Mouse (Mus musculus): Measurements from ENCODE around the gene Ciart. TPM values are rescaled to one million over a fixed set of nuclear protein-coding genes. Genes with fewer than 3 reads are reported as not detected.

Gene Ciart
- polyA plus RNA-seq, 1 experiment from 2014 or later = 5.8 TPM

- Histone ChIP-seq H3K27me3 (replicated peaks) (no peaks in the 10 kb centered on the region), H3K36me3 (no peaks in the 10 kb centered on the region), H3K4me3 (replicated peaks) (no peak overlapping the region), H3K4me1 (replicated peaks) (no peaks in the 10 kb centered on the region), H3K9ac (no peak overlapping the region), H3K27ac (no peak overlapping the region), H3K9me3 (no peaks in the 10 kb centered on the region), H3K4me2 (replicated peaks) (no peak overlapping the region)
- no peak for ATAC-seq
- 87% methylated on average over 4 of the region's 4 CpGs for WGBS
Observed at GRCm38 (mm10) chr3:95914706-95915105, 32.7 kb upstream of the Ciart start.

DNA sequence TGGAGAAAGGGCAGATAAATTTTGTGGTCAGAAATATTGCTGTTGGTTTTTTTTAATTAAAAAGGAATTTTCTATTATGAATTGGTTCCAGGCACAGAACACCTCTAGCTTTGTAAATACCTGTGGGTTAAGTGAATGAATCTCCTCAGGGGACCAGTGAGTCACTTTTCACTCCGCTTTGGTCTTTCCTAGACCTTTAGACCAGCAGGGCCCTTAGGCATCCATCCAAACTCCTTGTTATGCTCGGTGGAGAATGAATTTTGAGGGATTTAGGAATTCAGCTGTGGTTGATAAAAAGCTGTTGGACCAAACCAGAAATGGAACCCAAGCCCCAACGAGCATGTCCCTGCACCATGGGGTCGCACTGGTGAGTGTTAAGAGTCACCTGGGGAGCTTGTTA lies 25.6 kb upstream of the Ciart start:
- Histone ChIP-seq H3K4me1 (replicated peaks) (peaks cover 24% of the 10 kb centered on the region), H3K4me3 (replicated peaks) (no peak overlapping the region), H3K9me3 (no peaks in the 10 kb centered on the region), H3K27me3 (replicated peaks) (0 out of 2 replicates have a peak, but pooled peaks cover 3% of the 10 kb centered on the region), H3K4me2 (replicated peaks) (no peak overlapping the region), H3K9ac (no peak overlapping the region), H3K27ac (no peak overlapping the region), H3K36me3 (no peaks in the 10 kb centered on the region)
- no peak for ATAC-seq
- 52% methylated on average over 4 of the region's 4 CpGs for WGBS

DNA sequence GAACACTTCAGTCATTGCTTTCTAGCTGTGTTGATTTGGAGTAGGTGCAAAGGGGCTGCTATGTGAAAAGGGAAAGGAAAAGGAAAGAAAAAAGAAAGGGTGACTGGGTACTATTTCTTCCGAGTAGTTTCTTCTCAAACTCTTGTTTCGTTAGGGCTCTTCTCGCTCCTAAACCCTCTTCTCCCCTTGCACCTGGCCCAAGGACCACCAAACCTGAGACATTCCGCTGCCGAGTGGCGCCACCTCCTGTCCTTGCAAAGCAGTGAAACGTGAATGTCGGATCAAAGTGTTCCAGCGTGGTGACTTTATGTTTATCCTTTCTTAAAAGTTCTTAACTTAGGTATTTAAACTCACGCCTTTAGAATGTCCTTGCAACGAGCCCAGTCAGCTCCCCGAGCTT lies 24.8 kb upstream of the Ciart start:
- Histone ChIP-seq H3K36me3 (no peaks in the 10 kb centered on the region), H3K4me3 (replicated peaks) (peak overlapping the region; percentile 9), H3K9ac (no peak overlapping the region), H3K4me2 (replicated peaks) (peak overlapping the region; percentile 62), H3K9me3 (no peaks in the 10 kb centered on the region), H3K4me1 (replicated peaks) (peaks cover 24% of the 10 kb centered on the region), H3K27ac (no peak overlapping the region), H3K27me3 (replicated peaks) (0 out of 2 replicates have a peak, but pooled peaks cover 3% of the 10 kb centered on the region)
- WGBS = 0% methylated on average over 12 of the region's 12 CpGs
- no peak for ATAC-seq

DNA sequence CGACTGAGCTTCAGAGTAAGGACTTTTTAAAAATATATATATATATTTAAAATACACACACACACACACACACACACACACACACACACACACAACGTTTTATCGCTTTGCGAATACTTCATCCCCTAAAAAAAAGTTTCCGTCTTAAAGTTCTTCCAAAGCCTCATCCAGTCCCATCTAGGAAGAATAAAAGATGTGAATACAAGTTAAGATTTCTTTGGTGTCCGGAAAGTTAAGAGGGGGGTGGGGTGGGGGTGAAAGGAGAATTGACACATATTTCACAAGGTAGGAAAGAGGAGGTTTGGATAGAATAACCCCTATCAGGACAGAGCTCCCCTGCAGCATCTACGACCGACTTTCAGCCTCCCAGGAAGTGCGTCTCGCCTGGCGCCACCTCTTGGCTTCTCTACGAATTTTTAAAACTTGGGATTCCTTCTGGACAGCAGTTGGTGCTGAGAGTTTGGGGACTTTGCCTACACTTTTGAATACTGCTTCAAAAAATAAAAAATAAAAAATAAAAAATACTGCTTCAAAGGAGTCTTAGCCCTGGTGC lies 24.0 kb upstream of the Ciart start:
- Histone ChIP-seq H3K27ac (no peak overlapping the region), H3K4me3 (replicated peaks) (peak overlapping the region; percentile 29), H3K9me3 (no peaks in the 10 kb centered on the region), H3K27me3 (replicated peaks) (0 out of 2 replicates have a peak, but pooled peaks cover 3% of the 10 kb centered on the region), H3K9ac (no peak overlapping the region), H3K4me2 (replicated peaks) (peak overlapping the region; percentile 62), H3K36me3 (no peaks in the 10 kb centered on the region), H3K4me1 (replicated peaks) (peaks cover 24% of the 10 kb centered on the region)
- under 1% methylated on average over 12 of the region's 12 CpGs for WGBS
- peak; percentile 54; the same call in 1 of the 2 replicates for ATAC-seq

GRCm38 (mm10) chr3:95905146-95905939 lies 23.3 kb upstream of the Ciart start:
- H3K27me3 ChIP-seq (replicated peaks) = 0 out of 2 replicates have a peak, but pooled peaks cover 3% of the 10 kb centered on the region
- WGBS = under 1% methylated on average over 18 of the region's 18 CpGs
- peaks cover 24% of the 10 kb centered on the region for H3K4me1 ChIP-seq (replicated peaks)

GRCm38 (mm10) chr3:95904568-95904967 lies 22.5 kb upstream of the Ciart start, which contains the start of gene Car14:
TSS of gene Car14 (minus strand) at chr3:95904691.
- Histone ChIP-seq H3K9ac (peak within 1 kb of the TSS; percentile 14; the same call in 1 of the 2 replicates), H3K4me2 (replicated peaks) (peak within 1 kb of the TSS; percentile 62), H3K27me3 (replicated peaks) (0 out of 2 replicates have a peak, but pooled peaks cover 3% of the 10 kb centered on the region), H3K4me1 (replicated peaks) (peaks cover 24% of the 10 kb centered on the region), H3K4me3 (replicated peaks) (peak within 1 kb of the TSS; percentile 29), H3K36me3 (no peaks in the 10 kb centered on the region), H3K9me3 (no peaks in the 10 kb centered on the region), H3K27ac (no peak within 1 kb of the TSS)
- ATAC-seq = peak; percentile 50
- WGBS = 3% methylated on average over 15 of the region's 15 CpGs

More at GRCm38 (mm10) chr3:95905146-95905939, 23.3 kb upstream of the Ciart start:
- Histone ChIP-seq H3K36me3 (no peaks in the 10 kb centered on the region), H3K4me2 (replicated peaks) (peak overlapping the region; percentile 62), H3K9me3 (no peaks in the 10 kb centered on the region), H3K9ac (peak overlapping the region; percentile 14; the same call in 1 of the 2 replicates), H3K4me3 (replicated peaks) (peak overlapping the region; percentile 29), H3K27ac (no peak overlapping the region)
- peak; percentile 62 for ATAC-seq

DNA sequence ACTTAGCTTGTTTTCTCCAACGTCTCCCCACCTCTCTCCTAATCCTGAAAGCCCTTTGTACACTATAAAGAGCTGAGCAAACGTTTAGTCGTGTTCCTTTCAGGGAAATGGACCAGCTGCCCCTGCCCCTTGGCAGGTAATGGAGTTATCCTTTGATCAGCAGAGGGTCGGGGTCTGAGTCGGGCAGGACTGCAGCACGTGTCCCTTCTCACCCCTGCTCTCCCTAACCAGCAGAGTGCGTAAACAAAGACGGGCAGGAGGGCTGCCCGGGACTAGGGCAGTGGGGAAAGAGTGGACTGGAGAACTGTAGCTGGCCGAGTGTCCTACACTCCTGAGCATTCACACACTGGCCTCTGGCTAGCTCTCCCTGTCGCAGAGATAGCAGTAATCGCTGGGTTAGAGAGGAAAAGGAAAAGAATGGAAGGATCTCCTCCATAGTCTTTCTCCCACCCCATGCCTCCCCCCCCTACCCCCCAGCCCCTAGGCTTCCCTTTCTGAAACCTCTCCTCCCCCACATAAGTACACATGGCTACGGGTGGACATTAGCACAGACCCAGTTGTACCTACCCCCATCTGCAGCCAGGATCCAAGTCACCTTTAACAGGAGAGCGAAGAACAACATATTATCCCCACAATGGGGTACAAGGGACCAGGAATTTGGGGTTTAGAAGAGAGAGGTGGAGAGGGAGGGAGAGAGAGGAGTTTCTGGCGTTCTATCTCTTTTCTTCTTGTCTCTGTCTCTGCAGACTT lies 21.9 kb upstream of the Ciart start:
- Histone ChIP-seq H3K9me3 (no peaks in the 10 kb centered on the region), H3K4me1 (replicated peaks) (peaks cover 24% of the 10 kb centered on the region), H3K27me3 (replicated peaks) (0 out of 2 replicates have a peak, but pooled peaks cover 3% of the 10 kb centered on the region), H3K4me2 (replicated peaks) (peak overlapping the region; percentile 62), H3K36me3 (no peaks in the 10 kb centered on the region), H3K9ac (no peak overlapping the region; the same call in 1 of the 2 replicates), H3K27ac (no peak overlapping the region), H3K4me3 (replicated peaks) (no peak overlapping the region)
- no peak for ATAC-seq
- 11% methylated on average over 15 of the region's 15 CpGs for WGBS

- no peak for ATAC-seq
- Histone ChIP-seq H3K36me3 (peaks cover 4% of the 10 kb centered on the region; the same call in 1 of the 2 replicates), H3K27ac (no peak overlapping the region), H3K9me3 (no peaks in the 10 kb centered on the region), H3K4me2 (replicated peaks) (no peak overlapping the region), H3K9ac (no peak overlapping the region), H3K4me3 (replicated peaks) (no peak overlapping the region), H3K27me3 (replicated peaks) (0 out of 2 replicates have a peak, but pooled peaks cover 3% of the 10 kb centered on the region), H3K4me1 (replicated peaks) (peaks cover 24% of the 10 kb centered on the region)
- WGBS = 38% methylated on average over 6 of the region's 6 CpGs
Observed at GRCm38 (mm10) chr3:95902643-95903042, 20.6 kb upstream of the Ciart start.

GRCm38 (mm10) chr3:95902373-95902625 lies 20.2 kb upstream of the Ciart start:
- Histone ChIP-seq H3K9me3 (no peaks in the 10 kb centered on the region), H3K4me3 (replicated peaks) (no peak overlapping the region), H3K27me3 (replicated peaks) (0 out of 2 replicates have a peak, but pooled peaks cover 3% of the 10 kb centered on the region), H3K27ac (no peak overlapping the region), H3K4me1 (replicated peaks) (peaks cover 24% of the 10 kb centered on the region), H3K9ac (no peak overlapping the region), H3K4me2 (replicated peaks) (no peak overlapping the region), H3K36me3 (peaks cover 4% of the 10 kb centered on the region; the same call in 1 of the 2 replicates)
- ATAC-seq = no peak

- Histone ChIP-seq H3K27ac (no peak overlapping the region), H3K4me2 (replicated peaks) (no peak overlapping the region)
Observed at GRCm38 (mm10) chr3:95901616-95902372, 19.7 kb upstream of the Ciart start.

GRCm38 (mm10) chr3:95899800-95900524 lies 17.9 kb upstream of the Ciart start:
- 74% methylated on average over 13 of the region's 13 CpGs for WGBS
- Histone ChIP-seq H3K9me3 (no peaks in the 10 kb centered on the region), H3K27me3 (replicated peaks) (0 out of 2 replicates have a peak, but pooled peaks cover 3% of the 10 kb centered on the region), H3K4me2 (replicated peaks) (no peak overlapping the region), H3K9ac (no peak overlapping the region), H3K27ac (no peak overlapping the region), H3K36me3 (peaks cover 4% of the 10 kb centered on the region; the same call in 1 of the 2 replicates), H3K4me1 (replicated peaks) (peaks cover 14% of the 10 kb centered on the region), H3K4me3 (replicated peaks) (no peak overlapping the region)
- ATAC-seq = no peak

More at GRCm38 (mm10) chr3:95901616-95902372, 19.7 kb upstream of the Ciart start:
- no peaks in the 10 kb centered on the region for H3K9me3 ChIP-seq
- H3K27me3 ChIP-seq (replicated peaks) = 0 out of 2 replicates have a peak, but pooled peaks cover 3% of the 10 kb centered on the region
- peaks cover 23% of the 10 kb centered on the region for H3K4me1 ChIP-seq (replicated peaks)
- no peak overlapping the region for H3K4me3 ChIP-seq (replicated peaks)
- 65% methylated on average over 9 of the region's 9 CpGs for WGBS
- H3K9ac ChIP-seq = no peak overlapping the region
- peaks cover 4% of the 10 kb centered on the region; the same call in 1 of the 2 replicates for H3K36me3 ChIP-seq
- no peak for ATAC-seq
